Mouse (Mus musculus): ENCODE results near the gene Zfp541.

- TF ChIP-seq CTCF (IDR thresholded peaks at IDR 0.05; ENCODE audit: insufficient read depth, low read depth, low read length) = no peak
- no peak for TF ChIP-seq POLR2A (IDR thresholded peaks at IDR 0.05; ENCODE audit: insufficient read depth, low read depth, low read length)
These were observed 36.9 kb upstream of the Zfp541 start for GRCm38 (mm10) chr7:16024603-16025222.

Data from olfactory bulb, adult 2 months (tissue).